Mouse (Mus musculus) layer of hippocampus, adult 2 months (tissue): ENCODE measurements around the gene Mtus2. TPM values are rescaled to one million over a fixed set of nuclear protein-coding genes. Genes with fewer than 3 reads are reported as not detected.

Source experiments
- DNase-seq, 2 experiments: peaks; one replicate each; pipeline ENCODE4 v3.0.0; 2022; ENCODE audit warnings: low spot score in 2 of 2
- H3K27ac ChIP-seq: fragments of 200-600 bp; 2 replicates; pipeline ENCODE4 v1.8.1; 2022
- H3K4me3 ChIP-seq: fragments of 200-600 bp; 2 replicates; pipeline ENCODE4 v1.8.1; 2022; ENCODE audit warnings: mild to moderate bottlenecking
- CTCF ChIP-seq: fragments of 200-600 bp; conservative IDR thresholded peaks from 2 replicates; pipeline ENCODE4 v1.8.1; 2022; ENCODE audit warnings: antibody characterized with exemption, mild to moderate bottlenecking, moderate library complexity
- total RNA-seq, 2 experiments: library from RNA; stranded (reverse); gene quantifications; 2 replicates each; pipeline ENCODE4 v1.2.3; 2021

Mtus2 gene
- total RNA-seq, 2 experiments from 2014 or later, result 32.5 to 36.0 TPM

GRCm38 (mm10) chr5:148071800-148072199 lies 114.7 kb downstream of the Mtus2 start:
- no peak for TF ChIP-seq CTCF
- DNase-seq, result no peak
- H3K27ac ChIP-seq, result no peak overlapping the region
- no peak overlapping the region for H3K4me3 ChIP-seq

DNA sequence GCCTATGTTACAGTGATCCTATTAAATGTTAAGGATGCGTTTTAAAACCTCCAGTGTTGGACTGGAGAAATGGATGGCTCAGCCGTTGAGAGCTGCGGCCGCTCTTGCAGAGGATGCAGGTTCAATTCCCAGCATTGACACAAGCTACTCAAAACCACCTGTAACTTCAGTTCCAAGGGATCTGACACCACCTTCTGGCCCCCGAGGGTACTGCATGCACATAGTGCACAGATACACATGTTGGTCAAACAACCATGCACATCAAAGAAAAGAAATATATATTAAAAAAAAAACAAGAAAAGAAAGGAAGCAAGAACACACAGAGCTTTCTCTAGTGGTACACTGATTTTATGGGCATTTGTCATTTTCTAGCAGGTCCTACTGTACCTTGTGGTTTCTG lies 116.3 kb downstream of the Mtus2 start:
- TF ChIP-seq CTCF, result peak; percentile 70
- Histone ChIP-seq H3K4me3 (no peak overlapping the region), H3K27ac (no peak overlapping the region)
- no peak for DNase-seq

DNA sequence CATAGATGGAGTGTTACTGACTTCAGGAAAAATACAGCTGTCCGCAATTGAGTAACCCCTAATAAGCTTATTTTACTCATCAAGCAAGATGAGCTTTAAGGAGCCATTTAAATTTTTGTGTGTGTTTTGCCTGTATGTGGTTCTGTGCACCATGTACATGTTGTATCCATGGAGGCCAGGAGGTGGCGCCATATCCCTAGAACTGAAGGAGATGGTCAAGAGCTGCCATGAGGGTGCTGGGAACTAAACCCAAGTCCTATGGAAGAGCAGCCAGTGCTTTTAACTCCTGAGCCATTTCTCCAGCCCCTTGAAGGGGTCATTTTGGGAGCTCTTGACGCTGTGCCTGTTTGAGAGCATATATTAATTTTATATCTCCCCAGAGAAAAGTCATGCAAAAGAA lies 122.6 kb downstream of the Mtus2 start:
- peak; percentile 51 for TF ChIP-seq CTCF
- H3K27ac ChIP-seq, result no peak overlapping the region

DNA sequence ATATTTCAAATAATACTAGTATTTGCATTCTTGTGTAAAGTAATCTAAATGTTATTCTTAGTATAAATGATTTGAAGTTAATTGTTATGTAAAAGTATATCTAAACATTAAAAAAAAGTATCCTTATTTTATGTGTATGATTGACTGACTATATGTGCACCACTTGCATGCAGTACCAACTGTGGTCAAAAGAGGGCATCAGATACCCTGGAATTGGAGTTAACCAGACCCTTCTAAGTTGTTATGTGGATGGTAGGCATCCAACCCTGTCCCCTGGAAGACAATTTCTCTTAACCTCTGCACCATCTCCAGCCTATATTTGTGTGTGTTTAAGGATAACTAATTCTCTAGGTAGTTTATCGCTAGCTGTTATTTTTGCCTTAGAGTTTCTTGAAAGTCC lies 126.4 kb downstream of the Mtus2 start:
- H3K4me3 ChIP-seq, result no peak overlapping the region
- peak; percentile 62 for TF ChIP-seq CTCF
- no peak overlapping the region for H3K27ac ChIP-seq
- DNase-seq, result no peak

More for the DNA sequence above, 122.6 kb downstream of the Mtus2 start:
- no peak for DNase-seq
- H3K4me3 ChIP-seq, result no peak overlapping the region

GRCm38 (mm10) chr5:148084766-148085165 lies 127.6 kb downstream of the Mtus2 start:
- TF ChIP-seq CTCF, result no peak
- no peak overlapping the region for H3K27ac ChIP-seq
- no peak overlapping the region for H3K4me3 ChIP-seq
- no peak for DNase-seq

DNA sequence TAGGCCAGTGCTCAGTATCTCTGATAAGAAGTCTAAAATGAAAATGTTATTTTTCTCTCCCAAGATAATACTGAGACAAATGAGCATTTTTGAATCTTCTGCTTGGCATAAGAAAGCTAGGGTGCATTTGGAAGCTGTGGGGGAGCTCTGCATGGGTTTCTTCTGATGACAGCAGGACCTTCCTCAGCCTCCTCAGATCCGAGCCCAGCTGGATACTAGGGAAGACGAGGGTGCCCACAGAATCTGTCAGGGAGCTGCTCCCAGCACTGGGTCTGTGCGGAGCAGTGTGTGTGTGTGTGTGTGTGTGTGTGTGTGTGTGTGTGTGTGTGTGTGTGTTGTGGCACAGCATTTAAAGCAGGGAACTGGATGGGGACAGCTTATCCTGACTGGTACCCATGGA lies 130.7 kb downstream of the Mtus2 start:
- no peak for TF ChIP-seq CTCF
- Histone ChIP-seq H3K27ac (no peak overlapping the region), H3K4me3 (no peak overlapping the region)
- DNase-seq, result peak; percentile 11 to 16

DNA sequence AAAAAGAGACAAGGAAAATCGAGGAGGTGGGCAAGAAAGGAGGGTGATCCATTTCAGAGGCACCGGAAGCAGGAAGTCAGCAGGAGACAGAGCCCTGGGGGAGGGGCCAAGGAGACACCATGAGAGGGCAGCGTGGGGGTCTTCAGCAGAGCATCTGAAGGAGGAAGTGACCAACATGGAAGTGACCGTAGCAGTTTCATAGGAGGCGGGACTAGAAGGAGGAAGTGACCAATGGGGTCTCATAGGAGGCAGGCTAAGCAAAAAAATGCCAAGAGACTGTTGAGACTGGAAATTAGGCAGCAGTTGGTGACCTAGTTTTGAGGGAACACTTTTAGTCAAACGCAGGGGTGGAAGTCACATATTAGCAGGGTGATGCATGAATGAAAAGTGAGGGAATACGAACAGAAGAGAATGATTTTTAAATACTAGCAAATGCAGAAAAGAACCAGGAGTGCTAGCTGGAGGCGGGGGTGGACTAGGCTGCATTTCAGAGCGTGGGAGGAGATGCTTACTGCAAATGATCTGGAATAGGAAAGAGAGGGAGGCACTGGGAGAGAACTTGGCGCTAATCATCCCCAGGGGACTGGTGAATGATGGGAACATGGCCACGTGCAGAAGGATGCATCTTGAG lies 133.2 kb downstream of the Mtus2 start:
- Histone ChIP-seq H3K4me3 (no peak overlapping the region), H3K27ac (no peak overlapping the region)
- TF ChIP-seq CTCF, result no peak
- peak; percentile 71 to 85 for DNase-seq

GRCm38 (mm10) chr5:148094640-148095039 lies 137.5 kb downstream of the Mtus2 start:
- DNase-seq, result no peak
- Histone ChIP-seq H3K4me3 (no peak overlapping the region), H3K27ac (no peak overlapping the region)
- TF ChIP-seq CTCF, result no peak

GRCm38 (mm10) chr5:148099356-148099755 lies 142.2 kb downstream of the Mtus2 start:
- no peak for DNase-seq
- no peak for TF ChIP-seq CTCF
- no peak overlapping the region for H3K27ac ChIP-seq

GRCm38 (mm10) chr5:148107324-148107723 lies 150.2 kb downstream of the Mtus2 start:
- no peak for DNase-seq
- H3K4me3 ChIP-seq, result no peak overlapping the region
- TF ChIP-seq CTCF, result peak; percentile 63
- no peak overlapping the region for H3K27ac ChIP-seq

More at GRCm38 (mm10) chr5:148099356-148099755, 142.2 kb downstream of the Mtus2 start:
- no peak overlapping the region for H3K4me3 ChIP-seq

- Histone ChIP-seq H3K27ac (no peak overlapping the region), H3K4me3 (no peak overlapping the region)
- TF ChIP-seq CTCF, result no peak
- DNase-seq, result no peak
These were observed 150.8 kb downstream of the Mtus2 start for GRCm38 (mm10) chr5:148107890-148108289.

DNA sequence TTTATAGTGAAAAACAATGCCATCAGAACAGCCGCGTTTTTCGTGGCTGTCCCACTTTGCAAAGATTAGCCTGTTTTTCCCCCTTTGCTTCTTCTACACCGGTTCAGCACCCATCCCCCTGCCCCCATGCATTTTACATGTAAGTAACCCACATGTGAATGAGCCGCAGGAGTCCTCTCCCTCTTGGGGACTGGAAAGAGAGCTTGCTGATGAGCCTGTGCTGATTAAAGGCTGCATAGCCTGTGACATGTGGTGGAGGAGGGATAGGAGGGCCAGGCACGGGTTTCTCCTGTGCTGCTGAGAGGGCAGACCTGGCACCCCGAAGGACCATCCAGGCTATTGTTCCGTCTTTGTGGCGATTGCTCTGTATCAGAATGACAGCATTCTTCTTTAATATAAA lies 151.2 kb downstream of the Mtus2 start:
- Histone ChIP-seq H3K4me3 (no peak overlapping the region), H3K27ac (no peak overlapping the region)
- no peak for DNase-seq
- no peak for TF ChIP-seq CTCF

DNA sequence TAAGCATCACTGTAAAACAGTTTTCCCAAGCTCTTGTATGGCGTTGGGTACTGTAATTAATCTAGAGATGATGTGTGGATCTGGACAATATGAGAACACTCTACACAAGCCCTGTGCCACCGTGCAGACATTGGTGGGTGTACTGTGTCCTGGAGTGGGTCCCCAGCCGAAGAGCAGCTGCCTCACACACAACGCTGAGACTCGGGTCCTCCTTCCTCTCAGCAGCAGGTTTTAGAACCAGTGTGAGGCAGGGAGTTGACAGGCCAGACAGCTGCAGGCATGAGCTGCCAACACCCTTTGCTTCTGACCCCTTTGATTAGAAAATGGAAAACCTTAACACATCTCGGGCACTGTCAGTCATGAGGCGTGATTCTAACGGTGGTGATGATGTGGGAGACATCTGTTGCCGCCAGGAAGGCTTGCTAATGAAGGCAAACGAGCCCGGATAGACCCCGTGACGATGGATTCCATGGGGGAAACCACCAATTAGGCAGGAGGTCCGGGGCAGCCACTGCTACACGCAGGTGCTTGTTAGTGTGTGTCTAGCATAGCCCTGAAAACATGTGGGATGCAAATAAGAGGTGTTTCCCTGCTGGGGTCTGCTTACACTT lies 158.2 kb downstream of the Mtus2 start:
- Histone ChIP-seq H3K4me3 (no peak overlapping the region), H3K27ac (no peak overlapping the region)
- no peak for TF ChIP-seq CTCF
- DNase-seq, result no peak

GRCm38 (mm10) chr5:148124354-148124753 lies 167.2 kb downstream of the Mtus2 start:
- no peak for DNase-seq
- no peak for TF ChIP-seq CTCF
- no peak overlapping the region for H3K4me3 ChIP-seq
- H3K27ac ChIP-seq, result no peak overlapping the region
